Mouse (Mus musculus) natural killer cell, adult 2 months (primary cell): ENCODE results near the gene Zfr2.
A peak's percentile ranks its signal among the peaks of the same experiment; 100 is the strongest.

Experiments
- DNase-seq, 2 experiments: peaks; one replicate each; pipeline ENCODE4 v3.0.0; 2022; ENCODE audit warnings: low spot score in 2 of 2

The Zfr2 gene

DNA sequence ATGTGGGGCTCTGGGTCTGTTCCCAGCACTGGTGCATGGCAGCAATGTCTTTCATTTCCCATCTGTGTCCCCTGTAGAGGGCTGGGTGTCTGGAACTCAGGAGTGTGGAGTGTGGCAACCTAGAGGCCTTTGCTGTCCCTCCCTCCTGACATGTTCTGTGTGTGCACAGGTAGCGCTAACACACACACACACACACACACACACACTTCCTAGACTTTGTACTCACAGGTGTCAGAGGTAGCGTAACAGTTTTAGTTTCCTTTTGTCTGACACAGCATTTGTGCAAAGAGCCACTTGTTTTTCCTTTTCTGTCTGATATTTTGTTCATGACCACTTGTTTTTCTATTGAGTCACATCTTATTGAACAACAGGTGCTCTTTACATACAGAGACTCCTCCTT is 14.8 kb downstream of the Zfr2 start:
- no peak for DNase-seq

DNA sequence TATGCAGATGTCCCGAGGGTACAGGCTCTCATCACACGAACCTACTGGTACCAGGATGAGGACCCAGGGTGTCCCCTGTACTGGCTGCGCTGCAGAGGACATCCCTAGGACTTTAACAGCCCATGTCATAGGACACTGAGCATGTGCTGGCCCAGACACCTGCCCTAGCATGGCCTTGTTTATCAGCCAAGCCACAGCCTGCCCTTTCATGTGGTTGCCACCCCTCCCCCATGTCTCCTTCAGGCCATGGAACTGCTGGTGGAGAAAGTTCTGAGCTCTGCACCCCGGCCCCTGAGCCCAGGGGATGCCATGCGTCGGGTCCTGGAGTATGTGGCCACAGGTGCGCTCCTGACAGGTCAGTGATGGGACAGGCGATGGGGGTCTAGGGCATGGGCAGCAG is 16.5 kb downstream of the Zfr2 start:
- no peak for DNase-seq

- peak; percentile 78 to 82 for DNase-seq
Observed at GRCm38 (mm10) chr10:81252424-81253419, 19.8 kb downstream of the Zfr2 start, which contains the start of gene Matk. Gene Matk, plus strand, starts transcription at chr10:81252935.

DNA sequence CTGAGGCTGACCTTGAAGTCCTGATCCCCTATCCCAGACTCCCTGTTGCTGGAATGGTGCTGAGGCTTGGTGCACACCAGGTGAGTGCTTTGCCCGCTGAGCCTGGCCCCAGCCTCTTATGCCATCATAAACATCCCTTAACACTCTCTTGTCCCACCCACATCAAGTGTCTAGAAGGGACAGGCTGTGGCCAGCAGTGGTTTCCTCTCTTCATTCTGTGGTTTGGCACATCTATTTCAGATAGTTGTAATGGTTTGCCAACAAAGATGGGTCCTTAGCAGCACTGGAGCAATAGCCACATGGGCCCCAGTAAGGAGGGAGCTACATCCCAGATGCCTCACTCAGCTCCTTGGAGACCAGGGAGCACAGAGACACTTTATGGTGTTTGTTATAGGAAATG is 21.9 kb downstream of the Zfr2 start:
- peak; percentile 54 to 80 for DNase-seq

DNA sequence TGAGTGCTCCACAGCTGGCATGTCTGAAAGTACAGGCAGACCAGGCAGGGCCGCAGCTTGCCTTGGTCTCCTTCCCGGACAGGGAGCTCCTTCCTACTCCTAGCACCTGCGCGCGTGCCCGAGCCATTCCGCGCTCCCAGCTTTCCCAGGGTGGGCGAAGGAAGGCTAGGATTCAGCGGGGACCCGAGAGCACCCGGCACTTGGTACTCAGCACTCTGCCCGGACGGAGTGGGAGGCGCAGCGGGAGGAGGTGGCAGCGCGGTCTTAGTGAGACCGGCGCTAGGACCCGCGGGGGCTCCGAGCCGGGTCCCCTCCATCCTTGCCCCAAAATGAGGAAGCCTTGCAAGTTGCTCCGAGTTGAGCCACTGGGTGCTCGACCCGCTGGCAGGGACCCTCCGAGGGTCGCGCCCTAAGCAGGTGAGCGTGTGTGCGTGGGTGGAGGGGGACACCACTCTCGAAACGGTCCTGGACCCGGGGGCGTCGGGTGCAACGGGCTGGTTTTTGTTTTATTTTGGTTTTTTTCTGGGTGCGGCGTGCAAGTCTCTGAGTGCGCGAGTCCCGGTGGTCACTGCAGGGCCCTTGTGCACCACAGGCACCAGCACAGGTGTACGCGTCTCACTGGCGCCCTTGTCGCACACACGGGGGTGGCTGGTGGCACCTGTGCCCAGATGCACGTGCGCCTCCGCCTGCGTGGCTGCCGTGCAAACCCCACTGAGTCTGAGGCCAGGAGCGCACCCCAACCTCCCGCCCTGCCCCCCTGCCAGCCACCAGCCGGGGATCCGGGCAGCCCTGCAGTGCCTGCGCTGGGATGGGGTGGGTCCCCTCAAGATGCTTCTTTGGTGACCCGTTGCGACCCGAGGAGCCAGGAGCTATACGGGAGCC is 24.4 kb downstream of the Zfr2 start:
- peak in 1 of 2 experiments; percentile 44 for DNase-seq

DNA sequence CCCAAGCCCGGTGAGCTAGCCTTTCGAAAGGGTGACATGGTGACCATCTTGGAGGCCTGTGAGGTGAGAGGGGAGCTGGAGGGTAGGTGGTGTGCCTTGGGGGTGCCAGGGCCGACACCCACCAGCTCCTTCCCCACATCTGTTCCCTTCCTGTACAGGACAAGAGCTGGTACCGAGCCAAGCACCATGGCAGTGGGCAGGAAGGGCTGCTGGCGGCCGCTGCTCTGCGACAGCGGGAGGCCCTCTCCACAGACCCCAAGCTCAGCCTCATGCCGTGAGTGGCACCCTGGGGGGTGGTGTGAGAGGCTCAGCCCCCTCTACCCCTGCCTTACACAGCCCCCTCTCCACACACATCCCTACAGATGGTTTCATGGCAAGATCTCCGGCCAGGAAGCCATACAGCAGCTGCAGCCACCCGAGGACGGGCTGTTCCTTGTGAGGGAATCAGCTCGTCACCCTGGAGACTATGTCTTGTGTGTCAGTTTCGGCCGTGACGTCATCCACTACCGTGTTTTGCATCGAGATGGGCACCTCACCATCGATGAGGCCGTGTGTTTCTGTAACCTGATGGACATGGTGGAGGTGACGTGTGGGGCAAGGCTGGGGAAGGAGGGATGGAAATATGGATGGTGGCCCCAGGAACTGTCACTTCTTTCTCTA is 26.4 kb downstream of the Zfr2 start:
- no peak for DNase-seq

GRCm38 (mm10) chr10:81261025-81261424 is 28.1 kb downstream of the Zfr2 start:
- DNase-seq: no peak

GRCm38 (mm10) chr10:81265540-81265939 is 32.6 kb downstream of the Zfr2 start:
- DNase-seq: no peak

DNA sequence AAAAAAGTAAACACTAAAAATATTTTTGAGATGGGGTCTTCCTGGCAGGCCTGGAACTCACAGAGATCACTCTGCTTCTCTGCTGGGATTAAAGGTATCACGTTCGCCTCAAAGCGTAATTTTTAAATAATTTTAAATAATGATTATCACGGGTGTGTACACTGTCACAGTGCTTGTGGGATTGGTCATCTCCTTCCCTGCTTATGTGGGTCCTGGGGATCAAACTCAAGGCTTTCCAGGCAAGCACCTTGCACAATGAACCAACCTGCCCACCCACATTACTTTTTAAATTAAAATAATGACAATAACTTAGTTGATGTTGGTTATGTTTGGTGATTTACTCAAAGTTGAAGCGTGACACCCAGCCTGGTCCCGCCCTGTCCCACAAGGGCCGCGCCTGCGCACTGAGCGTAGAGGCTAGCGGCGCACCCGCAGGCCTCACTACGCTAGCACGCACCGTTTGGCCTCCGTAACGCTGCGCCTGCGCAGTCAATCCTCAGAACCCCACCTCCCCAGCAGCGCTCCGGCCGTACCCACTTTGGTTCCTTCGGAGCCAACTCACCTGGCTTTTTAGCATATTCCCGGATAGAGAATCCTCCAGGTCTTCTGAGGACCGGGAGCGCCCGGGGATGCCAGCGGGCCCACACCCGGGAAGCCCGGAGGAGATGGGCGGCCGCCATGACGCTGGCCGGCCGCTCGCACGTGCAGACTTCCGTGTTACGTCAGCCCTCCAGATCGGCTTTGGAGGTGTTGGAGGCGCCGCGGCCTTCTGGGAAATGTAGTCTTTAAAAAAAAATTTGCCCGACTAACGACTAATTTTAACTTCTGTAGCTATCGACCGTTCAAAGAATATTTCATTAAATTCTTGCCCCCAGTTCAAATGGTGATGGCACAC is 33.5 kb downstream of the Zfr2 start, which contains the start of the genes Mrpl54 and Apba3:
Gene Mrpl54 (minus strand): TSS at position 724 of the 895 bp plus-strand sequence.
Gene Apba3 (plus strand): TSS at position 750 of the 895 bp plus-strand sequence.
- DNase-seq: peak; percentile 97

DNA sequence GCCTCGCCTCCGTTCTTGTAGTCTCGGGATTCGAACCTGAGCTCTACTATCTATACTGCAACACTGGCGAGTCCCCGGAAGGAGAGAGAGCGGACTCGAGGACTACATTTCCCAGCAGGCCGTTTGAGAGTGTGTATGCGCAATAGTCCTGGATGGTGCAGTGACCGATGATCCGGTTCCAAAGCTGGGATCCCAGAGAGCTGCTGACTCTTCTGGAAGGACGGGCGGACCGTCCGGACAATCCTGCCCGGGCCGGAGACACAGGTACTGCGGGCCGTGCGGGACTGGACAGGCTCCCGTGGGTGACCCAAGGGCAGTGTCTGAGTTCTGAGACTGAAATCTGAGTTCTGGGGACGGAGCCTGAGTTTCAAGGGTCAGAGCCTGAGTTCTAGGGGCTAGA is 35.1 kb downstream of the Zfr2 start:
- DNase-seq: peak; percentile 53 to 65

GRCm38 (mm10) chr10:81268643-81269412 is 35.9 kb downstream of the Zfr2 start:
- no peak for DNase-seq

DNA sequence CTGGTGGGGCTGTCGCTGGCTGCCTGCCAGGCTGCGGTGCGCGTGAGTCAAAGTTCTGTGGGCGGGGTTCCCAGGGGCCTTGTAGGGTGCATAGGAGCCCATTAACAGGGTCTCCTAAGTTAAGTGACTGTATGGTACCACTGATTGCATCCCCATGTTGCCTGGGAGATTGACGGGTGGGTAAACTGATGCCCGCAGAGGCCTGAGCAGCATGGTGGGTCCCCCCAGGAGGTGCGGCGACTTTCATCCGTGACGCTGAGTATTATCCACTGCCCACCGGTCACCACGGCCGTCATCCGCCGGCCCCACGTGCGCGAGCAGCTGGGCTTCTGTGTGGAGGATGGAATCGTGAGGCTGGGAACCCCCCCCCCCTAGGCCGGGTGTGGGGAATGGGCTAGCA is 39.4 kb downstream of the Zfr2 start:
- no peak for DNase-seq

GRCm38 (mm10) chr10:81273842-81274241 is 40.9 kb downstream of the Zfr2 start:
- DNase-seq: no peak

DNA sequence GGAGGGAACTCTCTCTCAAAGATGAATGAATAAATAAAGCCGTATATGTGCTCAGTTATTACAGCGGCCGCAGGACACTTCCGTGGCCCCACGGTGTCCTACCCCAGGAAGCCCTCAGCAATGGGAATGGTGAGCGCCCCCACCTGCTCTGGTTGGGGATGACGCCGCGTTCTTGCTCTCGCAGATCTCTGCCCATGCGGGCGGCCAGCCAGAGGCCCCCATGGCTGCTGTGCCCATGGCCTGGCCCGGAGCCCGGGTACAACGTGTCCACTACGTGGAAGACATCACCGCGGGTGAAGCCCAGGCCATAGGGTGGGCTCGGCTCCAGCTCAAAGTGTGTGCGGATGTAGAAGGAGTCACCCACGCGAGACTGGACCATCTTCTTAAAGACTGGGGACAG is 44.7 kb downstream of the Zfr2 start:
- no peak for DNase-seq

DNA sequence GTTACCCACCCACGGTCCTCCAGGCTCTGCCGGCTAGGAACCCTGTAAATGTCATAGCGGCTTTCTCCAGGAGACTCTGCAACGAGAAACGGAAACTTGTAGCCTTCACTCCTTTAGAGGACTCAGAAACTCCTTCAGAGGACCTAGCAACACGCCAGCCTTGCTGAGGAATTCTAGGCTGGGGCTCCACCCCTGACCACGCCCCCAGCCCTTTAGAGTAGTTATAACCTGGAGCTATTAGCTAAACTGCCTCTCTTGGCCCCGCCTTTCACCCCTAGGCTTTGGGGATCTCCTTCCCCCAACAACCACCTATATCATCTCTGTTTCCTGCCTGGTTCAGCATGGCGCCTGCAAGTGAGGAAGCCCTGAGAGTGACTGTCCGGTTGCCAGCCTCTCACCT is 46.5 kb downstream of the Zfr2 start:
- DNase-seq: no peak

DNA sequence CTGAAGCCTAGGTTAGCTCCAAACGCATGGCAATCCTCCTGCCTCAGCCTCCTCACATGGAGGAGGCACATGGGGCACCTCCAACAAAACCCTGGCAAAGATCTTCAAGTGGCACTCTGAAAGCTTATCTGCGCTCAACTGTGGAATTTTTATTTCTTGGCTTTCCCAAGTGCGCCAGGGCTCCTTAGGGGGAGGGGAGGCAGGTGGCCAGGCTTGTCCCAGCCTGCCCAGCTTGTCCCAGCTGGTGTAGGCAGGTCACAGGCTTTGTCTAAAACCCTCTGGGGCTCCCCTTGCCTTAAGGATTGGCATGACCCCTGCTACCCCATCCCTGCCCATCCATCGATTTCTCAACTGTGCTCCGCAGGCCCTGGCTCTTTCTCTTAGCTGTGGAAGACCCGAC is 51.2 kb downstream of the Zfr2 start:
- DNase-seq: no peak

DNA sequence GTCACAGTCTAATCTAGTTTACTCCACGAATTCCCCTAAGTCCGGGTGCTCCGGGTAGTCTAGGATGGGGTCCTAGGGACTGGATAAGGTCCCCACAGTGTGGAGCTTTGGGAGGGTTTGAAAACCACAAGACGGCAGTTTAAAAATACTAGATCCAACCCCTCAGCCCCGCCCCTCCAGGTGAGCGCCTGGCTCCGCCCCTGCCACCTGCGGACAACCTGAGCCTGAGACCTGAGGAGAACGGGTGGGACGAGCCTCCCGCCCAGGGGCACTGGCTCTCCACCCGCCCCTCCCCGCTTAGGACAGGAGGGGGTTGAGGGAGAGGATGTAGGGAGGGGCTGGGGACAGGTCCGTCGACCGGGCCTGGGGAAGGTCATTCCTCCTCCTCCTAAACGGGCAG is 51.8 kb downstream of the Zfr2 start:
- no peak for DNase-seq

GRCm38 (mm10) chr10:81285694-81286450 is 52.9 kb downstream of the Zfr2 start:
- DNase-seq: peak; percentile 64 to 86

DNA sequence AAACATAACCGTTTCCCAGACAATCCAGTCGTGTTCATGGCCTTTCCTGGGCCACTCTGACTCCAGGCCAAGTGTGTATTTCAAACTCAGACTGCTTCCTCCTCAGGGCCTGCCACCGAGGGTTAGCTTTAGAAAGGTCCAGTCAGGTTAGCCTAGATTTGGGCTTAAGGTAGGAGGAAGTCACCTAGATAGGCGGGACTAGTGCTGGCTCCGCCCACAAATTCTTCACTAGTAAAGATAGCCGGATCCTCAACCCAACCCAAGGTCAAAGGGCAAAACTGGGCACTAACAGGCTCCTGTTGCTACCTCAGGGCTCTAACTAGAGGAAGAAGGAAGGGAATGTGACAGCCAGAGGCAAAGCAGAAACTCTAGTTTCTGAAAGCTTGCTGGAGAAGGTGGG is 53.6 kb downstream of the Zfr2 start:
- DNase-seq: no peak
